Comparison of ENCODE assay signal across 17 mouse cellular contexts in the genomic region with DNA sequence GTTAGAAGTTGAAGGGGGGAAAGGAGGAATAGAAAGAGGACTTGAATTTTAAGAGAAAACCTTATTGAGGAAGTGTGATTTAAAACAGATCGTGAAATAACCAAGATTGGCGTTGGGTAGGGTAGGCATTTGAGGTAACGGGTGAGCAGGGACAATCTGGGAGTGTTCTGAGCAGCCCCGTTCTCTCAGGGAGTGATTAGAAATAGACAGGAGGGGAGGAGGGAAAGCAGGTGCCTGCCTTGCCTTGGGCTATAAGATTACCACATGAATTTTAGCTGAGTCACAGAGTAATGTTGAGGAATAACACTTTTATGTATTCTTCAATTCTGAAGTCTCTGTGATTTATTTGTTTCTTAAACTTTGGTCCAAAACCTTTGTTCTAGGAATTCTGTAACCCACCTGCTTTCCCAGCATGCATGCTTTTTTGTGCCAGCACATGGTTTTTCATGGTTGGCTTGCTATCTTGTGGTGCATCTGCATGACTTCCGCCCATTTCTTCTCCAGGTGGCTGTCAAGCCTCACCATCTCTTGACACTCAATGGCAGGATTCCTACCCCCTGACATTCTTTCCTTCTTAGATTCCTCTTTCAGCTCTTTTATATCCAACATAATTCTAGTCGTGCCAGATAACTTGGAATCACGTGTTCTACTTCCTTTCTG.
DNase-seq lines count a peak whose midpoint lies in the region; ATAC-seq and TF ChIP-seq lines count a peak whose summit lies in the region.
"Had no signal": no experiment of that assay in that cellular context is flagged by ENCODE, and none has a peak within 500 bp of the region (broad histone marks: within the 10 kb centered on the region; RNA-seq: fewer than 3 reads in every experiment).

No protein-coding gene starts in this region.

- ATAC-seq in megakaryocyte progenitor cell, adult 5-6 weeks (replicated peaks; ENCODE audit: poor library complexity) = peak; percentile 92
- ATAC-seq in kidney, embryonic 15.5 days (replicated peaks; ENCODE audit: low FRiP score) = no peak
- ATAC-seq in heart, embryonic 11.5 days (replicated peaks; ENCODE audit: insufficient number of reproducible peaks, low FRiP score, low TSS enrichment) = no peak
- ATAC-seq: activated CD4-positive, CD25-positive, alpha-beta regulatory T cell, adult 4 months; hindbrain, embryonic 16.5 days had no signal

- no peak overlapping the region for H3K27ac ChIP-seq in MEL (ENCODE audit: control insufficient read depth, low read depth, low read length)
- no peak overlapping the region for H3K27ac ChIP-seq in kidney, embryonic 15.5 days
- no peak overlapping the region for H3K27ac ChIP-seq in heart, embryonic 11.5 days (ENCODE audit: low read depth, low read length)
- no peak overlapping the region for H3K27ac ChIP-seq in heart, adult 2 months
- H3K27ac ChIP-seq: embryonic facial prominence, embryonic 15.5 days; limb, embryonic 13.5 days; stomach, postnatal 0 days had no signal

- H3K4me2 ChIP-seq in kidney, embryonic 15.5 days = no peak overlapping the region
- H3K4me2 ChIP-seq in heart, embryonic 11.5 days = no peak overlapping the region
- H3K4me2 ChIP-seq: embryonic facial prominence, embryonic 15.5 days; limb, embryonic 13.5 days had no signal

- DNase-seq in 3T3-L1 (ENCODE audit: low read depth, low spot score) = peak; percentile 25
- peak; percentile 36 for DNase-seq in MEL (ENCODE audit: low read depth, low spot score)
- peak; percentile 77 for DNase-seq in cerebellum, adult 9-10 months
- DNase-seq in adipocyte (ENCODE audit: low spot score) = no peak
- no peak for DNase-seq in heart, adult 2 months
- DNase-seq: heart, postnatal 14 days; kidney, adult 2 months; kidney, postnatal 4 days; midbrain, embryonic 14.5 days had no signal

- peaks cover 0 to 9% of the 10 kb centered on the region in 2 experiments; a peak in 2 of 4 replicates for H3K36me3 ChIP-seq in MEL (ENCODE audit: control insufficient read depth in 1 of 2, insufficient read depth in 2 of 2, low read length in 2 of 2)
- no peaks in the 10 kb centered on the region for H3K36me3 ChIP-seq in kidney, embryonic 15.5 days
- H3K36me3 ChIP-seq in heart, embryonic 11.5 days (ENCODE audit: control insufficient read depth, insufficient read depth, low read length) = no peaks in the 10 kb centered on the region
- no peaks in the 10 kb centered on the region for H3K36me3 ChIP-seq in heart, adult 2 months (ENCODE audit: control insufficient read depth, insufficient read depth, low read length)
- H3K36me3 ChIP-seq: embryonic facial prominence, embryonic 15.5 days; limb, embryonic 13.5 days had no signal

- no peaks in the 10 kb centered on the region for H3K9me3 ChIP-seq in MEL (replicated peaks; ENCODE audit: insufficient read depth, low read length)
- H3K9me3 ChIP-seq in kidney, embryonic 15.5 days (replicated peaks) = no peaks in the 10 kb centered on the region
- no peaks in the 10 kb centered on the region for H3K9me3 ChIP-seq in heart, embryonic 11.5 days (replicated peaks; ENCODE audit: control insufficient read depth, low read length)
- H3K9me3 ChIP-seq: embryonic facial prominence, embryonic 15.5 days; limb, embryonic 13.5 days had no signal

- H3K9ac ChIP-seq in MEL (ENCODE audit: control insufficient read depth, low read depth, low read length, poor library complexity, severe bottlenecking) = no peak overlapping the region
- H3K9ac ChIP-seq in kidney, embryonic 15.5 days = no peak overlapping the region
- H3K9ac ChIP-seq in heart, embryonic 11.5 days (ENCODE audit: low read depth, low read length) = no peak overlapping the region
- no peak overlapping the region for H3K9ac ChIP-seq in heart, adult 2 months (ENCODE audit: low read depth, low read length)
- H3K9ac ChIP-seq: embryonic facial prominence, embryonic 15.5 days; limb, embryonic 13.5 days had no signal

- TF ChIP-seq RAD21 in MEL (IDR thresholded peaks at IDR 0.05; ENCODE audit: low read depth, low read length) = no peak

- H3K27me3 ChIP-seq in MEL (ENCODE audit: control insufficient read depth in 1 of 2, insufficient read depth in 2 of 2, low read length in 2 of 2) = no peaks in the 10 kb centered on the region
- no peaks in the 10 kb centered on the region for H3K27me3 ChIP-seq in kidney, embryonic 15.5 days
- H3K27me3 ChIP-seq in heart, embryonic 11.5 days (ENCODE audit: control insufficient read depth, insufficient read depth, low read length) = no peaks in the 10 kb centered on the region
- H3K27me3 ChIP-seq in heart, adult 2 months (ENCODE audit: control insufficient read depth, insufficient read depth, low read length) = no peaks in the 10 kb centered on the region
- H3K27me3 ChIP-seq: embryonic facial prominence, embryonic 15.5 days; limb, embryonic 13.5 days had no signal

- H3K4me3 ChIP-seq in MEL (ENCODE audit: control insufficient read depth in 1 of 2, insufficient read depth in 1 of 2, low read depth in 2 of 2, low read length in 2 of 2) = no peak overlapping the region
- H3K4me3 ChIP-seq in kidney, embryonic 15.5 days (replicated peaks) = no peak overlapping the region
- no peak overlapping the region for H3K4me3 ChIP-seq in heart, embryonic 11.5 days (ENCODE audit: low read depth, low read length)
- H3K4me3 ChIP-seq in heart, adult 2 months = no peak overlapping the region
- H3K4me3 ChIP-seq: embryonic facial prominence, embryonic 15.5 days; limb, embryonic 13.5 days had no signal

- intact Hi-C loops in heart, adult 2 months (cut with DNase I) = no loop called here

- no peak for TF ChIP-seq POLR2A in MEL (IDR thresholded peaks at IDR 0.05; ENCODE audit: control insufficient read depth in 1 of 2, insufficient read depth in 1 of 2, low read depth in 1 of 2, low read length in 2 of 2, poor library complexity in 1 of 2)
- no peak for TF ChIP-seq POLR2A in heart, adult 2 months (IDR thresholded peaks at IDR 0.05; ENCODE audit: insufficient read depth, low read depth, low read length)

- no peaks in the 10 kb centered on the region for H3K79me2 ChIP-seq in MEL (ENCODE audit: control insufficient read depth, insufficient read depth, low read length, poor library complexity)
- H3K79me2 ChIP-seq in heart, adult 2 months (replicated peaks; ENCODE audit: control insufficient read depth, insufficient read depth, low read length) = no peaks in the 10 kb centered on the region

- WGBS in kidney, embryonic 15.5 days = 70% methylated on average over 7 of the region's 7 CpGs
- 62% methylated on average over 7 of the region's 7 CpGs for whole genome bisulfite sequencing in heart, embryonic 11.5 days (ENCODE audit: insufficient replicate concordance)
- WGBS in heart, adult 2 months = 68% methylated on average over 7 of the region's 7 CpGs

- TF ChIP-seq CTCF in MEL (IDR thresholded peaks at IDR 0.05 in 2 of 3, conservative IDR thresholded peaks at IDR 0.05 in 1 of 3; ENCODE audit: control insufficient read depth in 1 of 3, insufficient read depth in 1 of 3, low read depth in 2 of 3, low read length in 3 of 3, poor library complexity in 1 of 3, severe bottlenecking in 1 of 3) = no peak
- no peak for TF ChIP-seq CTCF in heart, adult 2 months (IDR thresholded peaks at IDR 0.05)

- H3K4me1 ChIP-seq in MEL (ENCODE audit: control insufficient read depth in 1 of 2, insufficient read depth in 2 of 2, low read length in 2 of 2) = peaks cover 0 to 4% of the 10 kb centered on the region in 2 experiments; a peak in 1 of 4 replicates
- peaks cover 2% of the 10 kb centered on the region; the same call in 1 of the 2 replicates for H3K4me1 ChIP-seq in kidney, embryonic 15.5 days
- peaks cover 3% of the 10 kb centered on the region; the same call in 1 of the 2 replicates for H3K4me1 ChIP-seq in heart, embryonic 11.5 days (ENCODE audit: control insufficient read depth, insufficient read depth, low read length)
- H3K4me1 ChIP-seq in heart, adult 2 months (ENCODE audit: control insufficient read depth, insufficient read depth, low read length) = peaks cover 1% of the 10 kb centered on the region

- TF ChIP-seq EP300 in MEL (IDR thresholded peaks at IDR 0.05; ENCODE audit: low read depth in 1 of 2, low read length in 2 of 2) = peak in 1 of 2 experiments; percentile 41; a peak in 1 of 4 replicates
- TF ChIP-seq EP300 in heart, adult 2 months (IDR thresholded peaks at IDR 0.05; ENCODE audit: insufficient read depth, low read depth, low read length) = no peak

TF ChIP-seq in MEL, 35 proteins besides CTCF, POLR2A, EP300 and RAD21:
- no peak for TF ChIP-seq ETS1 (IDR thresholded peaks at IDR 0.05; ENCODE audit: low read depth, low read length)
- no peak for TF ChIP-seq MAFK (IDR thresholded peaks at IDR 0.05; ENCODE audit: borderline replicate concordance, low read depth, low read length)
- TF ChIP-seq USF1 (IDR thresholded peaks at IDR 0.05; ENCODE audit: low read depth, low read length) = peak; percentile 66
- TF ChIP-seq ELF1 (IDR thresholded peaks at IDR 0.05; ENCODE audit: low read depth, low read length) = no peak
- TF ChIP-seq RCOR1 (IDR thresholded peaks at IDR 0.05; ENCODE audit: low read depth, low read length) = peak; percentile 8; the same call in 1 of the 2 replicates
- TF ChIP-seq MYC (IDR thresholded peaks at IDR 0.05; ENCODE audit: low read depth, low read length) = peak; percentile 29; the same call in 1 of the 2 replicates
- TF ChIP-seq ZMIZ1 (IDR thresholded peaks at IDR 0.05; ENCODE audit: low read depth, low read length) = no peak
- TF ChIP-seq UBTF (IDR thresholded peaks at IDR 0.05; ENCODE audit: borderline replicate concordance, insufficient read depth, low read depth, low read length) = no peak
- no peak for TF ChIP-seq SMC3 (IDR thresholded peaks at IDR 0.05; ENCODE audit: low read depth, low read length)
- TF ChIP-seq MAZ (IDR thresholded peaks at IDR 0.05; ENCODE audit: low read depth, low read length) = no peak
- 0 out of 2 replicates have a peak, but pooled peaks have one; percentile 36 for TF ChIP-seq MXI1 (IDR thresholded peaks at IDR 0.05; ENCODE audit: low read depth, low read length)
- TF ChIP-seq TAL1 (IDR thresholded peaks at IDR 0.05; ENCODE audit: low read length) = no peak
- no peak for TF ChIP-seq E2F4 (IDR thresholded peaks at IDR 0.05; ENCODE audit: borderline replicate concordance, low read depth, low read length)
- no peak for TF ChIP-seq JUND (IDR thresholded peaks at IDR 0.05; ENCODE audit: low read depth, low read length)
- TF ChIP-seq POLR2AphosphoS5 (IDR thresholded peaks at IDR 0.05; ENCODE audit: borderline replicate concordance, low read depth, low read length) = no peak
- no peak for TF ChIP-seq CHD2 (IDR thresholded peaks at IDR 0.05; ENCODE audit: low read length)
- no peak for TF ChIP-seq TCF12 (IDR thresholded peaks at IDR 0.05; ENCODE audit: low read depth, low read length)
- TF ChIP-seq MAX (IDR thresholded peaks at IDR 0.05; ENCODE audit: low read length) = peak; percentile 49; the same call in 1 of the 2 replicates
- TF ChIP-seq BHLHE40 (IDR thresholded peaks at IDR 0.05; ENCODE audit: borderline replicate concordance, low read depth, low read length) = no peak
- TF ChIP-seq HCFC1 (IDR thresholded peaks at IDR 0.05; ENCODE audit: low read depth, low read length) = no peak
- no peak for TF ChIP-seq NRF1 (IDR thresholded peaks at IDR 0.05; ENCODE audit: insufficient read depth, low read depth, low read length, poor library complexity, severe bottlenecking)

Comparison
In these comparisons a context has a peak if more than half of its experiments do, and no peak if none do; other contexts are left out.
1. DNase-seq: peak in 3T3-L1 (single experiment), MEL (single experiment) and cerebellum, adult 9-10 months (single experiment); none in adipocyte (single experiment) and heart, adult 2 months (0 of 2).